Mouse (Mus musculus) cerebellum, adult 9-10 months (tissue): ENCODE measurements around the gene Cdca4.

Experiments used
- DNase-seq: peaks from one replicate; pipeline ENCODE4 v3.0.0; 2022

Gene Cdca4

DNA sequence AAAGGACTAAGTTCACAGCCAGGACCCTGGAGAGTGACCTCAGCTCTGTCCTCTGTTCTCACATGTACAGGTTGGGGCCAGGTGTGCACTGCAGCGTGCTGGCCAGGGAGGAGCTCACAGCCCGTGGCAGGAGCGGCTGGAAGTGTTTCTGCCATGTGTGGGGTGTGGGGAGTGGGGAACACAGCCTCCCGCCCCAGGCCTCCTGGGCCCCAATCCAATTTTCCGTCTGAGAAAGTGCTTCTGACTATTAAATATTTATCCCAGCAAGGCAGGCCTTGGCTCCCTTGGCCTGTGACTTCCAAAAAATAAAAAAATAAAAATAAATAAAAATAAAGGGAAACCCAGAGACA is 30.9 kb downstream of the Cdca4 start:
- no peak for DNase-seq

DNA sequence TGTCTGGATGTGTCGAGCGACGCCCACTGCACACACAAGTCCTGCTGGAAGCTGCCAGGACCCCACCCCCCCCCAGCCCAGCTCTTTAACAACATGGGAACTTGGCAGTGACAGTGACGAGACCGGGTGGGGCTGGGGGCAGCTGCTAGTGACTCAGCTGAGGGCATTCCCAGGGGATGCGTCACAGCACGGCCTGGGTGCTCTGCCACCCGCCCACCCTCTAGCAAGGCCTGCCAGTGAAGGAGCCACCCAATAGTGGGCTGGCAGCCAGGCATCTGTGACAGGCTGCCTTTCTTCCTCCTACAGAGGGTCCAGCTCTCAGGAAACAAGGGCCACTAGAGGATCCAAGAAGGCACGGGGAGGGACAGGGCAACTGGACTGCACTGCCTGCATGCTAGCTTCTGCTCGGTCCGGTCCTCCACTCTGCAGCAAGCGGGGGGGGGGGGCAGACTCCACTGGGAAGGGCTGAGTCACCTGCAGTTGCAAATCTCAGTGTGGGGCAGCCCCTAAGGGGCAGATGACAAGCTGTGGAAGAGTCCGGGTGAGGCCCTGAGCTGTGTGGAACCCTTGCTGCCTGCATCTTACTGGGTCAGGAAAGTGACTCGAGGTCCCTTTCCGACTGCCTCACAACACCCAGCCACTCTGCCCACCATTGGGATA is 31.4 kb downstream of the Cdca4 start:
- DNase-seq: no peak

DNA sequence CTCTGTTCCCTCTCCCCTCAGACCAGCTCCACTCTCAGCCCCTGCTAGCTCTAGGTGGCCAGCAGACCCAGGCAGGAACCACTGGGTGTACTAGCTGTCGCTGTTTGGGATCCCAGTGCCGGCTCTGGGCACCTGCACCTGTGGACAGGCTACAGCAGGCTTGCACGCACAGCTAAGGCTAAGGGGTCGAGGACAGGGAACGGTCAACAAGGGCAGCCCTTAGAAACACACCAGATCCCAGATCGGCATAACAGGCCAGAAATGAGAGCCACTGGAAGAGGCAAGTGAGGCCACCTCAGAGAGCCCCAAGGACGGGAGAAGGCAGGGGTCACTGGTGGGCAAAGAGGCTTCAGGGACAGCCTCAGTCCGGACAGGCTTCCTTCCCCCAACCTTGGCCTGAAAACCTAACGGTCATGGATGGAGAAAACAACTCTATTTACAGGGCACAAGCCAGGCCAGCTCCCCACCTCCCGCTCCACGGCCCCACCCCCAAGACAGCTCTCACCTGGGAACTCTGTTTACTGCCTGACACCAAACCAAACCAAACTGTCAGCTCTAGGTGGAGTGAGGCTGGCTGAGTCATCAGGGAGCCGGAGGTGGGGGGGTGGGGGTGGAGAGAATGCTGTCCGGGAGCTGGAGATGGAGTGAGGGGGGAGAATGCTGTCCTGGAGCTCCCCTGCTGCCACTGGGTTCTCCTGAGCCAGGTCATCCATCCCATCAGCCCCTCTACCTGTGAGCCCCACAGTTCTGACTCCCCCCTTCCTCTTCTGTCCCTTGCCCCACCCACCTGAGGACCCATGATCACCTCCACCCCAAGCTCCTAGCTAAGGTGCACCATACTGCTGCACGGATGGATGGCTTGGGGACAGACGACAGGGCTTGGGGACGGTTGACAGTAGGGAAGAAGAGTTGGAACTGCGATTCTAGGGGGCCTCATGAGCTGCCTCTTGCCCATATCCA is 32.4 kb downstream of the Cdca4 start:
- no peak for DNase-seq

DNA sequence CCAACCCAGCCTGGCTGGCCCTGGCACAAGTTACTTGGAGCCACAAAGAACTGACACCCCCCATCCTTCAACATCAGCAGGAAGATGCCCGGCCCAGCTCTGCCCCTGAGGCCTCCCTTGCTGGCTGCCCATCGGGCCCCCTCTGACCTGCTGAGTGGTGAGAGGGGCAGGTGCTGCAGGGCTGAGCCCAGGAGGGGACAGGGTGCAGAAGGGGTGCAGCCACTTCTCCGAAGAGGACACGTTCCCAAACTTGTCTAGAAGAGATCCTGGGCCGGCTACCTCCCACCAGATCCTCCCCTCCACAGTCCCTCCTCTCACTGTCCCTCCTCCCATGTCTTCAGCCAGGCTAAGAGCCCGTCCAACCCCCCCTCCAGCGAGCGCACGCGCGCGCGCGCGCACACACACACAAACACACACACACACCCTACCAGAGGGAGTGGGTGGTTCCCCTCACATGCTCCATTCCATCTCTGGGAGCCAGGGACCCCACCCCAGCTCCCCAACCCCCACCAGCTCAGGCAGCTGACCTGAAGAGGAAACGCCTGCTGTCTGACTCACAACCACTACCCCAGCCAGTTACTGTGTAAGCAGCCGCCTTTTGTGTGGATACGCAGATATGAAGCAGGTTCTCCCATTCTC is 33.6 kb downstream of the Cdca4 start:
- no peak for DNase-seq

DNA sequence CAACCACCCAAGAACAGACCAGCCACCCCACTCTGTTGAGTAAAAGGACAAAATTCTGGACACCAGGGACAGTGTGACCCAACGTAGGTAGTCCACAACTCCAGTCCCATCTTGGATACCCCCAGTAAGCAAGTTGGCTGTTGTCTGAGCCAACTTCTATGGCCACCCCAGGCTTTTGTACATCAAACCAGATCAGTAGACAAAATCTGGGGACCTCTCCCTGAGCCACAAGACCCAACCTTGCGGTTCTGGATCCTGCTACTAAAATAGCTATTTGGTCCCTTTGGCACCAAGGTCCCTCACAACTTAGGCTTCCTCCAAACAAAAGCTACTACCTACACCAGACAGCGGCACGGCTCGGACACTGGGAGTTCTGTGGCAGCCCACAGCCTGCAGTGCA is 34.2 kb downstream of the Cdca4 start:
- DNase-seq: no peak

DNA sequence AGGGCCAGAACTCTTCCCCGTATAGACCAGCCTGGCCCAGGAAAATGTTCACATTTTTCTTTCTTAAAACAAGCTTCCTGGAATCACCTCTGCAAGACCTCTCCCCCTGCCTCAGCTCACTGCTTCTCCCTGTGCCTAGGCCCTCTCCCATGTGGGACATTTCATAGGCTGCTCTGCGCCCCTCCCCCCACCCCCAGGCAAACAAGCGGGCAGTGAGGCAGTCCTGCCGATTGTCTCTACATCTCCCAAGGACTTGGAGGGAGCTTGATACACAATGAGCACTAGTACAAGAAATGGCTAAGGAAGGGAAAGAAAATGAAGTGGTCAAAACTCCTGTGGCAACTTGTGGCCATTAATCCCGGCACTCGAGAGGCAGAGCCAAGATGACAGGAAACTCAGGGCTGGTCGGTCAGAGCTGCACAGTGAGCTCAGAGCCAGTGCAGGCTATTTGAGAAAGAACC is 34.8 kb downstream of the Cdca4 start:
- no peak for DNase-seq

DNA sequence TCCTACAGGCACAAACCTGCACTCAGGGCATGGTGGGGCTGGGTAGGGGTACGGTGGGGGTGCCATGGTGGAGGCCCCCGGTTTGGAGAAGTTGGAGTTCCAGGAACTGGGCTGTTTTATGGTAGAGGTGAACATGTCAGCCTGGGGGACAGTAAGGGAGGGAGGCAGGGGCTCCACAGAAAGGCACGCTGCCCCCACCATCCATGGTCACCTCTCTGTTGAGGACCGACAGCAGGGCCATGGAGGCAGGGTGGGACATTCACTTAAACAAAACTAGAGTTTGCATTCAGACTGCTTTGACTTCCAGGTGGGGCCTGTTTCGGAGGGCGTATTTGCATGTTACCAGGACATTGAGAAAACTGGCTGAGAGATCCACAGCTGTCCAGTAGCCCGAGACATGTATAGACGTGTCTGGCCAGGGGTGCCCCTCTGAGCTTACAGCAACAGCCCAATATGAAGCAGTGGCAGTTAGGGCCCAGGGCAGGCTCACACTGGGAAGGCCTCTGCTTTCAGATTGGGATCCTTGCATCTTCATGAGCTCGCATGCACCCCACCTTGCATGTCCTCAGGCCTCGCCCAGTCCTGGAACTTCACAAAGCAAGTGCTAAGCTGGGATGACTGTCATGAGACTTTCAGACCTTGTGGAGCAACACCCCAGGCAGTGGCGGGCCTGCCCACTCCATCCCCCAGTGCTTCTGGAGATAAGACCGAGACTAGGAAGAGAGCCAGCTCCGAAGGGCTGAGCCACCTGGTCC is 35.4 kb downstream of the Cdca4 start:
- no peak for DNase-seq

DNA sequence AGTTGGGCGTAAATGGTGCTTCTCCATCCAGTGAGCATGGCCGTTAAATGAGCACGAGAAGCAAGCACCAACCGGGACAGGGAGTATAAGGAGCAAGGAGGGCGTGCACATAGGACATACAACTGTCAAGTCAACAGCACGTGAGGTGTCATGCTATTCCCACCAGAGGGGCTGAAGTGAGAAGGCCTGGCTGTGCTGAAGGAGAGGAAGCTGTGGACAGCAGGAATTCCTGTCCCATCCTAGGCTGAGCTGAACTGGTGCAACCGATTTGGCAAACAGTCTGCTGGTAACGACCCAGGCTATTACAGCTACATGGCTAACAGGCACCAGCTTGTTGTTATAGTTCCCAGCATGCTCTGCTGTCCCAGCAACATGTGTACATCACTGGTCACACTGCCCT is 38.2 kb downstream of the Cdca4 start:
- DNase-seq: no peak

DNA sequence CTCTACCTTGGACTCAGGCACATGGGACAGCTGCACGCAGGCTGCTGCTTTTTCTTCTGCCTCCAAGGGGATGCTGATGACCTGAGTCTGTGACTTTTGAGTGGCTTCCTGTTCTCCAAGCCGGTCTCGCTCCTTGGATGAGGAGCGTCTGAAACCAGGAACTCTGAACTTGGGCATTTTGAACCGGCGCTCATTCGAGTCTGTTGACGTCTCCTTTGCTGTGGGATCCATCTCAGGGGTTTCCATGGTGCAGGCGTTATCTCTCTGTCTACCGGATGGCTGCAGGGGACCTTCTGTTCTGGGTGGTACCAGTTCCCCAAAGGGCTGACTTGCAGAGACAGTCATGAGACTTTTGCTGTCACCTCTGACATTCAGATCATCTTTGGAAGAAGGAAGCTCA is 54.7 kb downstream of the Cdca4 start:
- no peak for DNase-seq

DNA sequence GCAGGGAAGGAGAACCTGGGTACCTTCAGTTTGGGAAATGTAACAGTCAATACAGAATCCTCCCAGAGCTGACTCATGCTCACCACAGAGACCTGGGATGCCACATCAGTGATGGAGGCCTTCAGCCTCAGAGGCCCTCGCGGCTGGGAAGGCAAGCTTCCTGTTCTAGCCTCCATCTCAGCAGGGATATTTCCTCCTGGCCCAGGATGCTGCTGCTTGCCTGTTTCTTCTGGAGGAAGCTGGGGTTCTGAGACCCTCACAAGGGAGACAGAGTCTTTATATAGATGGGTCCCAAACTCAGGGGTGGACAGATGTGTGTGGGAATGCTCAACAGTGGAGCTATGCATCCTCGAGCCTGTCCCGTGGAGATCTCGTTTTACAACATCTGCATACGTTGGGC is 55.2 kb downstream of the Cdca4 start:
- no peak for DNase-seq

DNA sequence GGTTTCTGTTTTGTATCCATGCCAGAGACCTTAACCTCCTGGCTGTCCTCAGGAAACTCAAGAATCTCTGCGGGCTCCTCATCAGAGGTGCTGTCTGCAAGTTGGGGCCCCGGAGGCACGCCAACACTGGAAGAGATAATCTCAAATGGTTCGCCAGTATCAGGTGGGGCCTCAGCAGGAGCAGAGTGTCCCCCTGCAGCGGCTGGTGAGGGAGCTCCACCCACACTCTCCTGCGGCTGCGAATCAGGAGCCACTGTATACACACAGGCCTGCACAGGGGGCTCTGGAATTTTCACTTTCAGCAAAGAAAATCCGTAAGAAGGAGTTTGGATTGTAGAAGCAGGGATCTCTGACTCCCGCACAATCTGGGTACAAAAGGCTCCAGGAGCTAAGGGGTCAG is 55.9 kb downstream of the Cdca4 start:
- no peak for DNase-seq

DNA sequence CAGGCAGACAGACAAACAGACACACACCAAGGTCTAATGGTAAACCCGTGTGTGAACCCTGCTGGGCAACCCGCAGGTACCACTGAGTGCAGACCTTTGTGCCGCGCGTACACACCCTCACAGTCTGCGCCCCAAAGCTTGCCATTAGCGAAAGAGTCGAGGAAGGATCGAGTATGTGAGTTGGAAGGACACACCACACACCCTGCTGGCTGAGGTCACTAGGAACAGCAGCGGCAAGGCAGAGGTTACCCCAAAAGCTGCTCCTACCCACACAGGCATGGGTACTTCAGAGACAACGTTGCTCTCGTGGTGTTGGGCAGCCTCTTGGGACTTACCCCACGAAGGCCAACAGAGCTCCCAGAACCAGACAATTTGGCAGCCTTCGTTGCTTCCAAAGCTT is 56.9 kb downstream of the Cdca4 start:
- no peak for DNase-seq

DNA sequence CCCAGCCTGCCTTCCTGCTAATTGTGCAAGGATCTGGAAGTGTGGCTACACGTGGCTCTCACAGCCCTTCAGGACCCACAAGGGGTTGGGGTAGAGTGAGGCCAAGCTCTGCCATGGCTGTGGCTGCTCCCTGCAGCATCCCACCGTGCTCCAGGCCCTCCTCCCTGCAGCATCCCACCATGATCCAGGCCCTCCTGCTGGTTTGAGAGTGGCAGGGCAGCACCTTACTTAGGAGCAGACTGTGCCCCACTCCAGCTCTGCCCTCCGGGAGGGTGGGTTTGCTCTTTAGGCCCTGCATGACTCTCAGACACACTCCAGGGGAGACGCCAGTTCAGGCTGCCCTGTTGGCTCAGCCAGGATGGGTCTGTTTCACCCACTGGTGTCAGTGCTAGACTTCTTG is 58.8 kb downstream of the Cdca4 start:
- DNase-seq: no peak
